Mouse (Mus musculus) liver, embryonic 12.5 days (tissue): ENCODE results near the gene Kcnj13. TPM values are rescaled to one million over a fixed set of nuclear protein-coding genes. Genes with fewer than 3 reads are reported as not detected.

Source experiments
- ATAC-seq: fragments of 200-750 bp; cut with Nextera tagmentation; 2 replicates; pipeline ENCODE4 v1.8.0; 2017; ENCODE audit warnings: moderate number of reproducible peaks, mild to moderate bottlenecking, moderate library complexity
- H3K27ac ChIP-seq: fragments of 300-500 bp; sonication (generic); 2 replicates; pipeline ENCODE4 v1.5.1; 2016; ENCODE audit warnings: mild to moderate bottlenecking
- H3K27me3 ChIP-seq: fragments of 300-500 bp; sonication (generic); replicated peaks from 2 replicates; pipeline ENCODE4 v1.6.1; 2016; ENCODE audit warnings: mild to moderate bottlenecking, moderate library complexity
- H3K36me3 ChIP-seq: fragments of 300-500 bp; sonication (generic); 2 replicates; pipeline ENCODE4 v1.6.1; 2016; ENCODE audit warnings: mild to moderate bottlenecking, moderate library complexity
- H3K4me1 ChIP-seq: fragments of 300-500 bp; sonication (generic); 2 replicates; pipeline ENCODE4 v1.6.1; 2016
- H3K4me2 ChIP-seq: fragments of 300-500 bp; sonication (generic); 2 replicates; pipeline ENCODE4 v1.6.1; 2016; ENCODE audit warnings: mild to moderate bottlenecking, moderate library complexity
- H3K4me3 ChIP-seq: fragments of 300-500 bp; sonication (generic); 2 replicates; pipeline ENCODE4 v1.5.1; 2016; ENCODE audit warnings: mild to moderate bottlenecking, moderate library complexity
- H3K9ac ChIP-seq: fragments of 300-500 bp; sonication (generic); 2 replicates; pipeline ENCODE4 v1.6.1; 2016; ENCODE audit warnings: mild to moderate bottlenecking, moderate library complexity
- H3K9me3 ChIP-seq: fragments of 300-500 bp; sonication (generic); replicated peaks from 2 replicates; pipeline ENCODE4 v1.6.1; 2016; ENCODE audit warnings: mild to moderate bottlenecking, moderate library complexity
- WGBS: fragments of 180-500 bp; shearing (Covaris S2); methylation state at CpG from one replicate; pipeline ENCODE4 v1.1.7; 2016; ENCODE audit not compliant: insufficient replicate concordance; 5-methylcytosine and 5-hydroxymethylcytosine counted together
- polyA plus RNA-seq: library from polyadenylated mRNA; unstranded; fragments of >200 nt; fragmentation: Nextera tagmentation; extraction: Ambion mirVana; gene quantifications from 2 replicates; pipeline ENCODE4 v1.2.1, GENCODE M21; 2016

Gene Kcnj13
- 0.43 and 0.79 TPM in 2 replicates for polyA plus RNA-seq

DNA sequence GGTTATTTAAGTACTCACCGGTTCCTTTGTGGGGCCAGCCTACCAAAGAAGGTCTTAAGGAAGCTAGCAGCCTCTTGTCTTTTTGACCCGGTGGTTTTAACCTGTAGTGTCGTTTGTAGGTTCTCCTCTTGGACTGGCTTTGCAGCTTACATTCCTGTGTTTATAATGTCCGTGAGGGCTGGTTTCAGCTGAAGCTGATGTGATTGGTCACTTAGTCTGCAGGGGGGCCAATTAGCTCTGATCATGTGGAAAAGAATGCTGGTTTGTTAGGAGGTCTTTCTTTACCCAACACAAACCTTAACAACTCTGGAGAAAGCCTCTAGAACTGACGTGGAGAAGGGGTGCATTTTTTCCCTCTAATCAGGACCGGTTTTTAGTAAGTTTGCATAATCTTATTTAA, at the start of gene Kcnj13:
Kcnj13 (minus strand) TSS at position 136 of the 400 bp plus-strand sequence.
- no peak within 1 kb of the TSS for H3K4me3 ChIP-seq
- H3K27me3 ChIP-seq: no peaks in the 10 kb centered on the region
- H3K4me1 ChIP-seq: no peaks in the 10 kb centered on the region
- ATAC-seq: no peak
- H3K9me3 ChIP-seq: no peaks in the 10 kb centered on the region
- no peak within 1 kb of the TSS for H3K27ac ChIP-seq
- H3K9ac ChIP-seq: no peak within 1 kb of the TSS
- WGBS: 67% methylated on average over 6 of the region's 6 CpGs
- peaks cover 30% of the 10 kb centered on the region for H3K36me3 ChIP-seq
- H3K4me2 ChIP-seq: no peak within 1 kb of the TSS

DNA sequence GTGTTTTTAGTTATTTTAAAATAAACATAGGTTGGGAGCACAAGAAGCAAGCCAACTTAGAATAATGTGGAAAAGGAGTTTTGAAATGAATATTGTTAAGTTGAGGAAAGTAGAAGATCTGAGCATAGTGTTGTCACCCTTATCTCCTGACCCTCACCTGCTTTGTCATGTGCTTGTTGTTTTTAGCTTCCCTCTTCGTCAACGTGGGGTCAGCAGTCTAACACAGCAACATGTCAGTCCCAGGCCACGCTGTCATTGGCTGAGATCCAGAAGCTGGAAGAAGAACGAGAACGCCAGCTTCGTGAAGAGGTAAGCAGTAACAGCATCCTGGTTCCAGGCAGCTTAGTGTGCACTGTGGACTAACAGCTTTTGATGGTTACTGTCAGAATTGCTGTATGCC, 42.1 kb upstream of the Kcnj13 start:
- H3K27ac ChIP-seq: no peak overlapping the region
- 81% methylated on average over 6 of the region's 6 CpGs for WGBS
- no peak for ATAC-seq

DNA sequence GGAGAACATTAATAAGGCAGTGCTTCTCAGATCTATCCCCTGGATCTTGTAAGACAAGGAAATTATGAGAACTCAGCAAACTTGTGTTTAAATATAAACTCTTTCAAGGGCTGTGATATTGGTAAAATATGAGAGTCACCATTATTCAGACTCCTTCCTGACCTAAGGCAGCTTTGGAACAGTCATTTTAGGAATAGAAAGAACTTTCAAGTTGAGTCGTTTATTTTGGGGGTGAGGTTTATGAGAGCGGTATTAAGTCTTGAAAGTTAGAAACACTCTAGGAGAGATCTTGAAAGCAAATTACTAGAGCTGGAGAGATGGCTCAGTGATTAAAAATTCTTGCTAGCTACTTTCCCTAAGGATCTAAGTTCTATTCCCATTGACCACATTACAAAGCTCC, 40.6 kb upstream of the Kcnj13 start:
- no peak overlapping the region for H3K27ac ChIP-seq
- ATAC-seq: no peak
- H3K4me1 ChIP-seq: no peaks in the 10 kb centered on the region
- no peaks in the 10 kb centered on the region for H3K27me3 ChIP-seq
- no peak overlapping the region for H3K4me2 ChIP-seq
- H3K9me3 ChIP-seq: no peaks in the 10 kb centered on the region
- peaks cover 91% of the 10 kb centered on the region for H3K36me3 ChIP-seq
- H3K9ac ChIP-seq: no peak overlapping the region
- H3K4me3 ChIP-seq: no peak overlapping the region
- 92% methylated on average over 2 of the region's 2 CpGs for WGBS

More for the DNA sequence above, 42.1 kb upstream of the Kcnj13 start:
- Histone ChIP-seq H3K27me3 (no peaks in the 10 kb centered on the region), H3K4me3 (no peak overlapping the region), H3K9me3 (no peaks in the 10 kb centered on the region), H3K4me2 (no peak overlapping the region), H3K9ac (no peak overlapping the region), H3K36me3 (peaks cover 91% of the 10 kb centered on the region), H3K4me1 (no peaks in the 10 kb centered on the region)

DNA sequence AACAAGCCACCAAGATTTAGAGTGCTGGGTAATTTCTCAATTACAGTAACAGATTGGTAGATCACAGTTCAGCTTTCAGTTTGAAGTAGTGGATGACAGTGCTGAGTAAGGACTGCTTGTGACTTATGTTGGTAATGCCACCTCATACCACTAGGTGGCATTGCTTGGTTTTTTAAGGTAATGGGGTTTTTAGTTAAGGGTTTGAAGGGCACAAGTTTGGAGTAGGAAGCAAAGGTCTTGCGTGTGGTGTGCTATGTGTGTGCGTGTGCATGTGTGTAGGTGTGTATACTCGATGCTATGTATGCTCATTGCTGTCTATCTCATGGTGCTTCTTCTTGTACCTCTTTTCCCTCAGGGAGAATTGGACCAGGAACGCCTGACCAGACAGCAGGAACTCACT, 24.2 kb upstream of the Kcnj13 start:
- 79% methylated on average over 4 of the region's 4 CpGs for WGBS
- no peak for ATAC-seq

DNA sequence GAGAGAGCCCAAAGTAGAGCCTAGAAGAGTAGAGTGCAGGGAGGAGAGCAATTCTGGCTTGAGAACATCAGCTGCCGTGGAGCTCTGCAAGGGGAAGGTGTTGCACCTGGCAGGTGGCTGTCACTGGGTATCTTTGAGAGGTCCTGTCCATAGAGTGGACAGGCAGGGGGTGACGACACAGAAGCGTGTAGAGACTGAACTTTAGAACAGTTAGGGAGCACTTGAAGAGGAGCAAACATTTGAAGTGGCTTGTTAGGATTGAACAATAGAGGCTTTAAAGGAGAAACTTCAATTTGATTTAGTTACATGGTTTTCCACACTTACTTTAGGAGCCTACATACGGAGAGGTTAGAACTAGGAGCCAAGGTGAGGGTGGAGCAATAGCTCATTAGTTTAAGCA, 14.9 kb upstream of the Kcnj13 start:
- Histone ChIP-seq H3K4me2 (no peak overlapping the region), H3K27ac (no peak overlapping the region), H3K27me3 (no peaks in the 10 kb centered on the region), H3K9ac (no peak overlapping the region), H3K4me3 (no peak overlapping the region), H3K9me3 (no peaks in the 10 kb centered on the region), H3K36me3 (peaks cover 93% of the 10 kb centered on the region), H3K4me1 (no peaks in the 10 kb centered on the region)
- WGBS: 85% methylated on average over 4 of the region's 4 CpGs
- ATAC-seq: no peak

More for the DNA sequence above, 24.2 kb upstream of the Kcnj13 start:
- H3K4me3 ChIP-seq: no peak overlapping the region
- no peaks in the 10 kb centered on the region for H3K27me3 ChIP-seq
- H3K4me2 ChIP-seq: no peak overlapping the region
- peaks cover 75% of the 10 kb centered on the region for H3K36me3 ChIP-seq
- H3K9me3 ChIP-seq: no peaks in the 10 kb centered on the region
- H3K4me1 ChIP-seq: no peaks in the 10 kb centered on the region
- H3K27ac ChIP-seq: no peak overlapping the region
- no peak overlapping the region for H3K9ac ChIP-seq

DNA sequence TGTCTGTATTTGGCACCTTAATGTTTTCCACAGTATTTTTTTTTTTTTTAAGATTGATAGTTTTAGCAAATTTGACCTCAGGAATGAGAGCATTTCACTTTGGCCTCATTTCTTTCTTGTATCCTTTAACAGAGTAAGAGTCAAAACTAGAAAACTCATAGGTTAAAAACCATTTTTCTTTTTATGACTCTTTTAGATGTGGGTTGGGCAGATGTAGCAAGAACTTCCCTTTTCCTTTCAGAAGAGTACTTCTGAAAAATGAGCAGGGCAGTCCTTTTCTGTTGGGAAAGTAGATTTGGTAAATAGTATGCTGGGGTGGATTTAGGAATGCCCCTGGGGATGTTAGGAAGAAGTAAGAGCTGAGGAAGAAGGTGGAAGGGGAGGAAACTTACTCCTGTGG, 11.5 kb upstream of the Kcnj13 start:
- Histone ChIP-seq H3K9me3 (no peaks in the 10 kb centered on the region), H3K27ac (no peak overlapping the region), H3K4me2 (no peak overlapping the region), H3K36me3 (peaks cover 69% of the 10 kb centered on the region), H3K27me3 (no peaks in the 10 kb centered on the region), H3K4me3 (no peak overlapping the region), H3K9ac (no peak overlapping the region), H3K4me1 (no peaks in the 10 kb centered on the region)
- ATAC-seq: no peak

DNA sequence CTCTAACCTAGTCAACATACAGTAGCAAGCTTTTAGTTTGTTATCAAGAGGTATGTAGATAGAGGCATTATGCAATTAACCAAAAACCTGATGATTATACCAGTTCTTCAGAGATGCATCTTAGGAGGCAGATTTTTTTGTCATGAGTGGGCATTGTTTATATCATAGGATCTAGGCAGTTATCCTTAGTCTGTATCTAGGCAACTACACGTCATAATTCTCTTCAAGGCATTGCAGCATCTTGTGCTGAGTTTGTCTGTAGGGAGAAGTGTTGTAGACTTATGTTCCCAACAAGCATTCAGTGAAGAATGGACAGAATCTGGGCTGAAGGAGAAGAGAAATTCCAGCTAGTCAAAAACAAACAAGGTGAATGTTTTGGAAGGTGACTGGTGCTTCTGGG, 10.2 kb upstream of the Kcnj13 start:
- H3K27ac ChIP-seq: no peak overlapping the region
- H3K4me2 ChIP-seq: no peak overlapping the region
- 75% methylated on average over 1 of the region's 1 CpGs for WGBS
- peaks cover 56% of the 10 kb centered on the region for H3K36me3 ChIP-seq
- H3K9ac ChIP-seq: no peak overlapping the region
- no peak for ATAC-seq
- H3K4me3 ChIP-seq: no peak overlapping the region
- no peaks in the 10 kb centered on the region for H3K4me1 ChIP-seq
- no peaks in the 10 kb centered on the region for H3K27me3 ChIP-seq
- no peaks in the 10 kb centered on the region for H3K9me3 ChIP-seq

DNA sequence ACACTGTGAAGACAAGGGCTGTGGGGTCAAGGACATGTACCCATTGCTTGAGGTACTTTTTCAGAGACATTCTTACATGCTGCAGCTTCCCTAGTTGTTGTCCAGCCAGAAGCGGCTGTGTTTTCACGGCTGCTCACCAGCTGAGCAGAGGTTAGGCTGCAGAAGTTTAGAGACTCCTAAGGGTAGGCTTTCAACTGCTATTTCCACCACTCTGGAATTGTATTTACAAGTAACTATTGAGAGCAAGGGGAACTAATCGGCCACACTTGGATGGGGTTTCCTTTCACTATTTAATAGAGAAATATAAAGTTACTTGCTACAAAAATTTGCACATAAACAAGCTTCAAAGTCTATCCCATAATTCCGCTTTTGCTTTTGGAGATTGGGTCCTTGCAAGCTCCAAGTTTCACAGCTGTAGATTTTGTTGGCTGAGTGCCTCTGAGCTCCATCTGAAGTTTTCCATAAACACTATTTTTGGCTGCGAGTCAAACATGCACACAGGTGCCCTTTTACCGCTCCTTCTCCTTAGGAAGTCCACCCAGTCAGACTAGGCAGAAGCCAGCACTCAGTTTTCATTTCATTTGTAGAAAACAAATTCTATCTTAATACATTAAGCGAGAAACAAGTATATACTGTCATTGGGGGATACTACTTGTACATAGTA, 2.5 kb upstream of the Kcnj13 start:
- Histone ChIP-seq H3K36me3 (peaks cover 7% of the 10 kb centered on the region; the same call in 1 of the 2 replicates), H3K4me2 (no peak overlapping the region), H3K9me3 (no peaks in the 10 kb centered on the region), H3K27ac (no peak overlapping the region), H3K27me3 (no peaks in the 10 kb centered on the region), H3K4me1 (no peaks in the 10 kb centered on the region), H3K9ac (no peak overlapping the region), H3K4me3 (no peak overlapping the region)
- 85% methylated on average over 7 of the region's 7 CpGs for WGBS
- ATAC-seq: no peak

DNA sequence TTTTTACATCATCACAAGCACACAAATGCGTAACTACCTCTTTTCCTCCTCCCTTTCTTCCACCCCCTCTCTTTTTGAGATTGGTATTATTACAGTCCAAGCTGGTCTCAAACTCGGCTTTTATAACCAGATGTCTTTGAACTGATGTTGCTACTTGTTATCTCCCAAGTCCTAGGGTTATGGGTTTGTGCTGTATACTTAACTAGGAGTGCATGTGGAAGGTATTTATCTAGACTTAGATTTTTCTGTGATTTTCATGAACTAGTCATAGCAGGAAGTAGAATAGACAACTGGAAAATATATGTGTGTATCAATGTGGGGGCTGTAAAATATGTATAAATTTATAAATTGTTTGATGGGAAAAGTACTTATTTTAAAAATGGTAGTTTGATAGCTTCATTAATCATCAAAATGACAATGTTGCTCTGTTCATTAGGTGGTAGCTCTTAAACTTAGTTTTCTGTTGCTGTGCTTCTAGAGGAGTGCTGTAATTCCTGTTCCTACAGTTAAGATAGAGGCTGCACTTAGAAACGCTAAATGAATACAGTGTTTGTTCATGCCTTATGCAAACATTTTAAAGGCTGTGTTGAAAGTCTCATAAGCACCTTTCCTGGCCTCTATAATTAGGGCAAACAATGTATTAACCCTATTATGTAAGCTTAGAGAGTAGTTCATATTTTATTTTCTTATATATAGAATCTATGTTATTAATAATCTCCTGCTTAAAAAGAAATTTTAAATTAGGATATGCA, 909 bp downstream of the Kcnj13 start:
- Histone ChIP-seq H3K36me3 (peaks cover 36% of the 10 kb centered on the region), H3K27me3 (no peaks in the 10 kb centered on the region), H3K4me3 (no peak overlapping the region), H3K9ac (no peak overlapping the region), H3K9me3 (no peaks in the 10 kb centered on the region), H3K4me1 (no peaks in the 10 kb centered on the region), H3K27ac (no peak overlapping the region), H3K4me2 (no peak overlapping the region)
- WGBS: 78% methylated on average over 3 of the region's 3 CpGs
- no peak for ATAC-seq

DNA sequence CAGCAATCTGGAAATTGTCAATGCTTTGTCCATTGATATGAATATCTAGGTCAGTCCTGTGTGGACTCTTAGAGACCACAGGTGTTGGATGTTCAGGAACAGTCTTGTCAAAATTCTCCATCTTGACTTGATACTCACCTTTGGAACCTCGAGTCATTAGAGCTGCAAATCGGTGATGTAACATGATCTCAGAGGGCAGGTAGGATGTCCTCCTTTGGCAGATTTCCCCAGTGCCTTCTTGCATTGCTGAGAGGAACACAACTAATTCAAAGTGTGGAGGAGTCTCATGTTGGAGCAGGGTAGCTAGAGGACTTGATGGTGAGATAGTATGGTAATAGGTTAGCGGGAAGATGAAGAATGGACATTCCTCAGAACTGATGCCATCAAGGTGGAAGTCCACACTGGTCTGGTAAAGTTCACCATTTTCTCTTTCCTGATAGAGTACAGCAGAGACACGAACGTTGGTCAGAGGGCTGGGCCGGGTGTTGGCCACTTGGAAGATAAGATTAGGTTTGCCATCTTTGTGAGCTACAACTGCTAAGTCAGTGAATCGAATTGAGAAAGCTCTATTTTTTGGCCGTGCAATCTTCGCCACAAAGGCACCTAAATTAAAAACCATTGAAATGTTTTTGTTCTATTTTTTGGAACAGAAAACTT, 8.0 kb downstream of the Kcnj13 start:
- Histone ChIP-seq H3K27me3 (no peaks in the 10 kb centered on the region), H3K27ac (no peak overlapping the region), H3K4me2 (peak overlapping the region; percentile 30), H3K9me3 (no peaks in the 10 kb centered on the region), H3K36me3 (peaks cover 44% of the 10 kb centered on the region), H3K4me3 (no peak overlapping the region), H3K4me1 (peaks cover 16% of the 10 kb centered on the region), H3K9ac (no peak overlapping the region)
- WGBS: 49% methylated on average over 9 of the region's 9 CpGs
- peak; percentile 66 for ATAC-seq

DNA sequence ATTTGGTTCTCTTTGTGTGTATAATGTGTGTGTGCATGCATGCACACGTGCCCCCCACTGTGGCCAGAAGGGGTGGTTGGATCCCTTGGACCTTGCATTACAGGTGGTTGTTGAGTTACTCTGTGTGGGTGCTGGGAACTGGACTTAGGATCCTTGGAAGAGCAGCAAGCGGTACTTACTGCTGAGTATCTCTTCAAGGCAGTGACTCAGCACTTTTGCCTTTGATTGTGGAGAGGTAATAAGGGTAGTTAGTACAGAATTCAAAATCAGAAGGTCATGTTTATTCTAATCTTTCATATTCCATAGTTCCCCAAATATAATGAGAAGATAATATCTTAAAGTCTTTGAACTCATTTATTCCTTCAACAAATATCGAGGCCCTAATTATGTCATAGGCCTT, 13.4 kb downstream of the Kcnj13 start:
- H3K36me3 ChIP-seq: peaks cover 45% of the 10 kb centered on the region
- no peaks in the 10 kb centered on the region for H3K27me3 ChIP-seq
- 73% methylated on average over 3 of the region's 3 CpGs for WGBS
- ATAC-seq: no peak
- no peak overlapping the region for H3K4me2 ChIP-seq
- H3K4me1 ChIP-seq: peaks cover 7% of the 10 kb centered on the region
- H3K9me3 ChIP-seq: no peaks in the 10 kb centered on the region
- H3K4me3 ChIP-seq: no peak overlapping the region
- H3K9ac ChIP-seq: no peak overlapping the region
- H3K27ac ChIP-seq: no peak overlapping the region

DNA sequence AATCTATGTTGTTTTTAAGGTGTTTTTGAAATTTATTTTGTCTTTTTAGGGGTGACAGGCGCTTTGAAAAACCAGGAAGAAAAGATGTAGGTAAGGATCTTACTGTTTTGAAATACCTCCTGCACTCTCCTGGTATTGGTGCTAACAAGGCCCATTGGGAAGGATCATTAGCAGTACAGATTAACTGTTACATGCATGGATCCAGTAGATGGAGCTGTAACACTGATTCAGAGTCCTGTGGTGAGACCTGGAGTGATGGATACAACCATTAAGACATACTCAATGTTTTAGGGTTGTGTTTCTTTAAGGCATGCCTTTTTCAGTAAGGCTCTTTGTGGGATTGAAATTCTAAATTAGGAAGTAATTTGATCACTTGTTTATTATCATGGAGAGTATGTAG, 14.6 kb downstream of the Kcnj13 start:
- WGBS: 86% methylated on average over 1 of the region's 1 CpGs
- no peaks in the 10 kb centered on the region for H3K9me3 ChIP-seq

More for the DNA sequence above, 14.6 kb downstream of the Kcnj13 start:
- no peak overlapping the region for H3K4me3 ChIP-seq
- H3K27ac ChIP-seq: no peak overlapping the region
- H3K4me1 ChIP-seq: peaks cover 4% of the 10 kb centered on the region; the same call in 1 of the 2 replicates
- peaks cover 51% of the 10 kb centered on the region for H3K36me3 ChIP-seq
- H3K27me3 ChIP-seq: no peaks in the 10 kb centered on the region
- no peak overlapping the region for H3K9ac ChIP-seq
- H3K4me2 ChIP-seq: no peak overlapping the region
- no peak for ATAC-seq
